Mouse (Mus musculus) ES-CJ7 (cell line): ENCODE data around the gene Bcl2l11.
"Not testable (repeated sequence)": the region's sequence is repeated elsewhere in the genome, so short reads cannot be mapped to it uniquely, and the experiment has no call there.

Experiments used
- DNase-seq: peaks from one replicate; pipeline ENCODE4 v3.0.0; 2011; ENCODE audit warnings: low read depth, low spot score

Bcl2l11 gene

DNA sequence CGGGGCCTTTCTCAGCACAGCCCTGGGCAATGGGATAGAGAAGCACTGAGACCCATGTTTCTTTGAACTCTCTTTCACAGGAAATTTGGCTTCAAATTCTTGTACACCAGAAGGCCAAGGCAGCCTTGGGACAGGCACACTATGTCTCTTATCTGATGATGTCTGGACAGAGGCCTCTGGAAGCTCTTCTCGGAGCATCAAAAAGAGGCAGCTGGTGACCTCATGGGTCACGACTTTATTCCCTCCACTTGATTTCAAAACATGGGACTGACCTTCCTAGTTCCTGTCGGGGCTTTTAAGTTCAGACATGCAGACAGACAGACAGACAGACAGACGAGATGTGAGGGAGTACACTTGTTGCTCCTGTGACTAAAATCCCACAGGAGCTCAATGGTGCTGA is 48.3 kb downstream of the Bcl2l11 start:
- no peak for DNase-seq

DNA sequence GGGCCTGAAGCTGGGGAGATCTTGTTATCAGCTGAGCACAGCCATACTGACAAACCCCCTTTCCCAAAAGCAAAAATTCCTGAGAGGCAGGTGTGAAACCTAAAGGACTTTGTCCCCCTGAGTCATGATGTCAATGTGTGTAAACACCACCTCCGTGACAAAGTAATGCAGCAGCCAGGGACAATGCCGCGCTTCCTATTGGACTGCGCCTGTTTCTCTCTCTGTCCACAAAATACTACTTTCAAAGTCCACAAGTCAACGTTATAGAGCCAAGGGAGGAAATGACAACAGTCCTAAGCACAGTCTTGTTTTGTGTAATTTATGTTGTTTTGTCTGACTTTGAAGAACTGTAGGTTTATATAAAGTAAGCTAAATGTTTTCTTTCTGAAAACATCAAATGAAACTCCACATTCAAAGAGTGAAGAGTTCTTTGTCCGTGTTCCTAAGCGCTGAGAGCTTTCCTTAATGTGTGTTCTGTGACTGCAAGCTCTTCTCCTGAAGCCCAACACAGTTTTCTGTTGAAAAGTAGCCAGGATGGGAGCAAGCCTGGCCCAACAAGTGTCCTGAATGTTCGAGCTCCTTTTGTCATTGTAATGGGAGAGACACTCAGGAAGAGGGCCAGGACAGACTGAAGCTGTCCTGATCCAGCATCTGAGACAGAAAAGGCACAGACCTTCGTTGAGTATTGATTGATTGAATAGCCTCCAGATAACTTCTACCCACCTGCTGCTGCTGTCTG is 48.9 kb downstream of the Bcl2l11 start:
- no peak for DNase-seq

DNA sequence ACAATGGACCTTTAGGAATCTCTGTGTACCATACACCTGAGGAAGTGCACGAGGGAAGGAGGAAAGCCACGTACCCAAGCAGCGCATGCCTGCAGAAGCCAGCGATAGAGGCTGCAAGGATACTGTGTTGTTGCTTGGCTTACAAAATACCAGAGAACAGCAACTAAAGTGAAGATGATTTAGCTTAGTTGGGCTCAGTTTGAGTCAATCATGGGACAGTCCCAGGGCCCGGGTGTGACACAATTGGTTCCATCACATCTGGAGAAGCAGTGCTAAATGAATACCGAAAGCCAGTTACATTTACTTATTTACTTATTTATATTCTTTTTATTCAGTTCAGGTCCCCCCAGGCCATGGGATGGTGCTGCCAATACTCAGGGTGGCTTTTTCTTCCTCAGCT is 49.8 kb downstream of the Bcl2l11 start:
- DNase-seq: no peak

DNA sequence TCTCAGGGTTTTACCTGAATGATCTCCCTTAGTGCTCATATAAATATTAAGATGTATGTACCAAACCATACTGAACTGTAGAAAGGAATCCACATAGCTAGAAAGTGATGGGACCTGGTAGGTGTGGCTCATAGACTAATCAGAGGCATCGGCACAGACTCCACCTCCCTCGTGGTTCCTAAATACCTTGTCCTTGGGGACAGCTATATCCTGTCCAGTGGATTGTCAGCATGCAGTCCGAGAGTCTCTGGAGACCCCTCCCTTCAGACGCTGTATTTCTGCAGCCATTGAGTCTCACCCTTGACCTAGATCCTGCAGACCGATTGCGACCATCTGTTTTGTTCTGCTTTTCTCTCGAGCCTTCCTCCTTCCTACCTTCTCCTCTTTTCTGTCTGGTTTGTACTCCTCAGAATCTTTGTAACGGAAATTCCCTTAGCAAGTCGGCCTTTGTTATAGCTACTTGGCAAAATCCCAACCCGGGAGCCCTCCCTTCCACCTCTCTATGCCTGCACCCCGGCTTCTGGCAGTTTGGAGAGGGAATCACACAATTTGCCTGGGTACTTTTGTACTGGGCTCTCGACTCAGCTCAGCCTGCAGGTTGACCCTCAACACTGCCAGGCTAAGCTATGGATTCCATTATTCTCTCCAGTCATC is 50.7 kb downstream of the Bcl2l11 start:
- no peak for DNase-seq

DNA sequence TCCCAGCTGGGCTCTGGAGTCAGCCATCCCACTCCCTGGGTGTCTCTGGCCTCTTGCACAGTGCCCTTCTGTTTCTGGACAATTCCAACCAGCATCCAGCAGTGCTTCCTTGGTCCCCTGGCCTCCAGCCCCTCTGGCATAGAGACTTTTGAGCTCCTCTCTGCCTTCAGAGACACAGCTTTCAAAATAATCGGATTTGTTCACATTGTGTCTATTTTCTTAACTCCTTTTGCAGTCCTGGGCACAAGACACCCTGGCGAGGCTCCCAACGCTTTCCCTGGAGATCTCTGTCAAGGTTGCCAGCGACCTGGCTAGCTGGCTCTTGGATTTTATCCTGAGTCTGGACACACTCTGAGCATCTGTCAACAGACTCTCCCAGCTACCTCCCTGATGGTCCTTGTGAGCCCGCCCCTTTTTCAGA is 51.4 kb downstream of the Bcl2l11 start:
- DNase-seq: no peak

DNA sequence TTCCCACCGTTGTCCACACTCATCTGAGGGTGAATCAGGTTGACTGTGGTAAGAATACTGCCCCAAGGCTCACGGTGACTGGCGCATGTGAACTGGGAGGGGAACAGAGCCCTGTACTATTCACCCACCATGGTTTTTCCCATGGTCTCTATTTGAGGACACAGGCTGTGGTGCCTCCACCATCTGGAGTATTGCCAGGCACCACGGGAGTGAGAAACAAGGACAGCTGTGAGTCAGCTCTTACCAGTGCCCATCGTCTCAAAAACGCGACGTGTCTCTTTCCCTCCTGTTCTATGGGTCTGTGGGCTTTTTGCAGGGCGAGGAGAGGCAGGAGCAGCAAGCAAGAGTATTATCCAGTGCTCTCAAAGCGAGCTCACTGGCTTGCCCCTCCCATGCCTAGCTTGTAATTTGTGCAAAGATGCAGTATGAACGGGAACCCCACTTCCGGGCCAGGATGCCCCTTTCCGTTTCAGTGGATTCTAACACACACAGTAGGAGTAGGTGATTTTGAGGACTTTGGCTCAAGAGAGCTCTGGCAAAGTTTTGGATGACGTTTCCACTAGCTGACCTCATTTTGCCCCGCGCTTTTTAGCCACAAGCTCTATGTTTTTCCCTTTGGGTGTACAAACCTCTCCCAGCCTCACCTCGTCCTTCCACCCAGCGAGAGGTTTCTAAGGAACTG is 53.4 kb downstream of the Bcl2l11 start:
- no peak for DNase-seq

DNA sequence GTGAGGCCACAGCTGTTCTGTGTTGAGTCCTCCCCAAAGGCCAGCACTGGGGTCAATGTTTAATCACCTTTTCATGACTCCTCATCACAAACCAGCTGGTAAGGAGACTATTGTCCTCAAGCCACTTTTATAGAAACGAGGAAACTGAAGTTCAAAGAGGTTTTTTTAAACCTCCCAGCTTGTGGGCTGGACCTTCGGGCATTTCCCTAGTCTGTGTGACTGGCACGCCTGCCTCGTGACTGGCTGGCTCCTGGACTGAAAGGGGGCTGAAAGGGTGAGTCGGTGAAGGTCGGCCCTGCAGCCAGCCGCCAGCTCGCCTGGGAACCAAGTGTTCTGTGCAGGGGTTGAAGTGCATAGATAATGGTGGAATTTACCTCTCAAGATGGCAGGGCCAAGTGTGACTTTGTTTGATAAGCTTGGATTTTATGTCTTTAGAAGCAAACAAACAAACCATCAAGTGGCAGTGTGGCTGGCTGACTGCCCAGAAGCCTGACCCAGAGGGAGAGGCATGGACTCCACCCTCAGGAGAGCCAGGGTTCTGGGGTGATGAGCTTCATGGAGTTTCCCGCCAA is 54.1 kb downstream of the Bcl2l11 start:
- DNase-seq: no peak

DNA sequence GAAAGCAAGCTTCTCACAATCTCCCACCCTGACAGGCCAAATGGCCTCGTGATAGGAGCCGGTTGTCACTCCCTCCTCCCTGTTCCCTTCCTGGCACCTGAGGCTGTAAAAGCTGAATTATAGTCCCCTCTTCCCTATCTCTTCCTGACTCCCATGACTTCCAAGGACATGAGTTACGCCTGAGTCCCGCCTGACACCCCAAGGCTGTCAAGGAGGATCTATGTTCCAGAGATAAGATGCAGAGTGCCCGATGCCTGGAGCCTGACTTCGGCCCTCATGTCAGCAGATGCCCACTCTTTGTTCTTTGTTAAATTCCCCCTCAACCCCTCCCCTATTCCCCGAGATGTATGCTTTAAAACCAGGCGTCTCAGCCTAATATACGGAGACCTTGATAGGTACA is 56.3 kb downstream of the Bcl2l11 start:
- DNase-seq: not testable (repeated sequence)

DNA sequence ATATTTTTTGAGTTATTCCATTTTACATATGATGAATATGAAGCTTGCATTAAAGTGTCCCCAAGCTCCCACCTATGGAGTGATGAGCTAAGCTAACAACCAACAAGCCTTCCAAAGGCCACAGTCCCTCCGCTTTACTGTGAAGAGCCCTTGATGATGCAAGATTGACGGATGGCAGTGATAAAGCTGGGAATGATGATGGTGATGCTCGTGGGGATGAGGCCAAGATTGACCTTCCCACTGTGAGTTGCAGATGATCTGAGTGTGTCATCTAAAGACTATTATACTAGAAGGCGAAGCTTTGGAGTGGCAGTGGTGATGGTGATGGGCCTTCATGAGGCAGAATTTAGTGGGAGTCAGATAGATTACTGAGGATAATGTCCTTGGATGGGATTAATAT is 56.9 kb downstream of the Bcl2l11 start:
- DNase-seq: no peak

DNA sequence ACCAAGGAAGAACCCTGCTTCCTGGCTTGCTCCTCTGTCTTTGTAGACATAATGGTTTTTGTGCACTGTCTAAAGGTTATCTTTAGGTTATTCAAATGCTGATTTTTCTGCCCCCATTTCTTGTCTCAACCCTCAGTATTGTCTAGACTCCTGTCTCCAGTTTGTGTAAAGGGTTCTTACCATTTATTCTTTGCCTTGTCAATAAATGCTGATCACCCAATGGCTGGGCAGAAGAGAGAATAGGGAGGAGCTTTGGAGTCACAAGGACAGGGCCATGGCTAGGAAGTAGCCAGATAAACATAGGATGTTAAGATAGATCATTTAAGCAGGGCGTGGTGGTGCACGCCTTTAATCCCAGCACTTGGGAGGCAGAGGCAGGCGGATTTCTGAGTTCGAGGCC is 57.9 kb downstream of the Bcl2l11 start:
- peak; percentile 15 for DNase-seq

DNA sequence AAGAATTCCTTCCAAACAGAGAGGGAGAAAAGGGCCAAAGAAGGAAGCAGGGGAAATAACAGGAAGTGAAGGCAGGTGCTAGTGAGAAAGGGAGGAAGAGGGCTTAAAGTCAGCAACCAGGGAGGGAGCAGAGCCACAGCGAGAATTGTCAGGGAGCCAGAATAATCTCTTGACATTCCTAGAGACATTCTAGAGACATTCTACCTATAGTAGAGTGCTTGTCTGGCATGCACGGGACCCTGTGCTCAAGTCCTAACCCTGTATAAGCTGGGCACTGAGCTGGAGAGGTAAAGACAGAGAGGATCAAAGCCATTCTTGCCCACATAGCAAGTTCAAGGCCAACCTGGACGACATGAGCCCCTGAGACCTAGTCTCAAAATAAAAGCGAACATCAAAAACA is 60.1 kb downstream of the Bcl2l11 start:
- no peak for DNase-seq

DNA sequence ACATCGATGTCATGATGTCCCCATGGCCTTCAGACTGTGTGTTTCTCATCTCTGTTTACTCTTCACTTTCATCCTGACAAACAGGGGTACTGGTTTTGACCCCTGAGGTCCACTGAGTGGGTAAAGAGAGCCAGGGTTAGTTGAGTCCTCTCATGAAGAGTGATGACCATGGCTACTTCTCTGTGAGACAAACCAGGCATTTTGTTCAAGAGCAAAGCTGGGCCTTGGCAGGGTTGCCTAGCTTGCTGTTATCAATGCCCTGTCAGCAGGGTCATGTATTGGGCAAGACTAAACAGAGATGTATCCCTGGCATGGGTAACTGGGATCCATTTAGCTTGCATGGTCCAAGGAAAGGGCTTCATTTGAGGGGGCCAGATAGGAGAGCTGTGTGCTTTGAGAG is 61.4 kb downstream of the Bcl2l11 start:
- DNase-seq: no peak

DNA sequence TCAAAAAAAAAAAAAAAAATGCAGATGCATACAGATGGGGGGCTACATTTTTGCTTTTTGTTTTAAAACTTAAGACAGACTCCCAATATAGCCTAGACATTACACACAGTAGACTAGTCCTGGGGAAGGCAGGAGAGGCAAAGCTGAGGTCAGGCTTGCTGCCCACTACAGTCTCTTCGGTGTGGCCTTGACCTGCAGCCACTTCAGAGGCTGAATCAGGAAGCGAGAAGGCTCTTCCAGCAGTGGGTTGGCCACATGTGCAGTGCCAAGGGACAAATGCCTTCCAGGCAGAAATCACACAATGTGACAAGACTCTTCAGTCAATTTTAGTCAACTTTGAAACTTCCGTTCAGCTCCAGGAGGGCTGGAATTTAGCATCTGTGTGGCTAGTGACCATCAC is 62.6 kb downstream of the Bcl2l11 start:
- DNase-seq: no peak

DNA sequence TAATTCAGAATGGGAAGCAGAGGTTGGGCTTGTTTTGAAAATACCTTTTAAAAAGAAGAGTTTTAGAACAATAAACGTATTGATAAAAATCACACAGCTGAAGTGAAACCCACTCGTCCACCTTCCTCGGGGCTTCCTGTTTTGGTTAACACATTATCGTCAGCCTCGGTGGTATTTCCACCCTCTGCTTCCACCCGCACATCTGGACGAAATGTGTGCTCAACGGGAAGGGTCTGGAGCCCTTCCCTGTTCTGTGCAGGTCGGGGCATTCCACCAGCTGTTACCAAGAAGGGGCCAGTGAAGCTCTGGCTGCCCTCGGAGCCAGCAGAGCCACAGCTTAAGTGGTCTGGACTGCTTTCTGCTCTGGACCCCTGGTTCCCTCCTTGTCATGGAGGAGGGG is 63.9 kb downstream of the Bcl2l11 start:
- DNase-seq: no peak

DNA sequence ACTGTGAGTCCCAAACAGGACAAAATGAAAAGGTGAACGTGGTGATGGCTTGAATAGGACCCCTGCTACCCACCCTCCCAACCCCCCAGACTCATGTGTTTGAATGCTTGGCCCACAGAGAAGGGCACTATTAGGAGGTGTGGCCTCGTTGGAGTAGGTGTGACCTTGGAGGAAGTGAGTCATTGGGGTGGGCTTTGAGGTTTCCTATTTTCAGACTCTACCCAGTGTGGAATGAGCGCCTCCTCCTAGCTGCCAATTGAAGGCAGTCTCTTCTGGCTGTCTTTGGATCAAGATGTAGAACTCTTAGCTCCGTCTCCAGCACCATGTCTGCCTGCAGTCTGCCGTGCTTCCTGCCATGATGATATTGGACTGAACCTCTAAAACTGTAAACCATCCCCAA is 64.4 kb downstream of the Bcl2l11 start:
- no peak for DNase-seq

DNA sequence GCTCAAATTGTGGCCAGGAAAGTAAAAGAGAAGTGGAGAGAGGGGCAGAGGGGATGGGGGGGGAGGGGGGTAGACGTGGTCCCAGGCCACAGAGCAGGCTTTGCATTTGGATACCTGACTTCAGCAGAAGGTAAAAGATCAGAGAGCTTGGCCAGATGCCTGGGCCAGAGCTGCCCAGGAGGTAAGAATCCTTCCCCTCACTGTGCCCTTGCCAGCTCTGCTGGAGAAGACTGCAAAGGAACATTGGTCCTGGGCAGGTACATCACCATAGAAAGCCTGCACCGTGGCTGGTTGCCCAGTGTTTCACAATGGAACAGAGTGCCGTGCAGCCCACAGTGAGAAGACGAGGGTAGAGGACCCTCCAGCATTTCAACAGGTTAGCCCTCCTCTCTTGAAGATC is 67.6 kb downstream of the Bcl2l11 start:
- DNase-seq: no peak

DNA sequence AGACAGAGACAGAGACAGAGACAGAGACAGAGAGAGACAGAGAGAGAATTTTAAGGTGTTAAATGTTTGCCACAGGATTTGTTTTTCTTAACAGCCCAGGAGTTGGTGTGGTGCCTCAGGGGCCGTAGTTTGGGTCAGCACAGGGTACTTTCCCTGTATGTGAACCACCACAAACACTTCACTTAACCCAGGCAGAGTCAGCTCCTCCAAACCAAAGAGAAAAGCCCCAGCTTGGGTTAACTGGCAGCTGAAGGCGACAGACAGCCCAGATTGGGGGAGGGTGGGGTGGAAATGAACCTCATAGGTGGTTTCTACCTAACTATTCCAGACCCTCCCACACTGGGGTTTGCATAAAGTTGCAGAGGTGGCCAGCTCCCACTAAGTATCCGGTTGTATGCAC is 71.5 kb downstream of the Bcl2l11 start:
- no peak for DNase-seq

DNA sequence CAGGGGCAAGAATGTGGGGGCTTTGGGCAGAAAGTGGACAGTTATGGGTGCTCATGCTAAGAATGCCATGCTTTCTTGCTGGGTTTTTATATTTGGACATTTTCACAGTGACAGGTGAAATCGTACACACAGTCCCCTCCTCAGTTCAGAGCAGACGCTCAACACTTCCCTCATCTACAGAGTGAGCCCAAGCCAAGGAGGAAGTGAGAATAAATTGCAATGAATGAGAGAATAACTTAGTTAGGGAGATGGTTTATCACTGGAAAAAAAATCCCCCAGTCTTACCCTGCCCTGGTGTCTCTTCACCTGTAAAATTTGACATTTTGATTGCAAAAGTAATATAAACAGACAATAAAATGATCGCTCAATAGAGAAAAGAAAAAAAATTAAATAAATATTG is 77.3 kb downstream of the Bcl2l11 start:
- no peak for DNase-seq

DNA sequence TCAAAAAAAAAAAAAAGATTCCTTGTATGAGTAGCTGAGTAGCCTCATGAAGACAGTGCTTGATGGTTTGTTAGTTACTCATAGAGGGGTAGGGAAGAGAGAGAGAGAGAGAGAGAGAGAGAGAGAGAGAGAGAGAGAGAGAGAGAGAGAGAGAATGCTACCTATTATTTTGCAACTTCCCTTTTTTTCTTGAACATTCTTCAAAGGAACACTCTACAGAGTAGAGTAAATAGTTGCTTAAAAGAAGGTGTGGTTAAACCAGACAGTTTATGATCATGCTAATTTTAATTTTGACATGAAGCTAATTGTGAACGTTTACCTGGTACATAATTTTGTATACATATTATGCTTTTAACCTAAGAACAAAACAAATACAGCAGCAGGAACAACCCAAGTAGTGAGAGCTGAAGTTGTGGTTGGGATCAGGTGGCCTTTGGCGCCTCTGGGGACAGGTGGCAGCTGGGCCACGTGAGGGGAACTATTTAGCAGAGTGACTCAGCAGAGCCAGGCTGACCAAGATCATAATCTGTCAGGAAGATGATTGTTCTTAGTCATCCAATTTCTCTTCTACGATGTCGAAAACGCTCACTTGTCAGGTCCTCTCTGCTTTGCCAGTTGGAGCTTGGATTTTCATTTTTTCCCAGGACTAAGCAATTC is 78.0 kb downstream of the Bcl2l11 start:
- no peak for DNase-seq

DNA sequence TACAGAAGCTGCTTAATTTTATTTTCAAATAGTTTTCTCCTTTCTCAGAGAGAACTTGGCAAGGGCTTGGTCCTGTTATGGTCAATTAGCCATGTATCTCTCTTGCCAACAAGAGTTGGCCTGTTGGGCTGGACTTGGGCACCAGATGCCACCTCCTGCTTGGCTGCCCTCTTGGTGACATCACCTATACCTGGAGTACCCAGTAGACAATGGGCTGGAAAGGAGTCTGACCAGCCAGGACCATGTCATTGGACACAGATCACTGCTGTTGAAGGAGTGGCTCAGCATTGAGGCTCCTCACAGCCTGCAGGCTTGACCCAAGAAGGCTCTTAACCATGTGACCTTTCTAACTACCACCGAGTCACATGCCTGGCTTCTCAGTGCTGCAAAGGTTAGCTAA is 82.7 kb downstream of the Bcl2l11 start:
- no peak for DNase-seq

DNA sequence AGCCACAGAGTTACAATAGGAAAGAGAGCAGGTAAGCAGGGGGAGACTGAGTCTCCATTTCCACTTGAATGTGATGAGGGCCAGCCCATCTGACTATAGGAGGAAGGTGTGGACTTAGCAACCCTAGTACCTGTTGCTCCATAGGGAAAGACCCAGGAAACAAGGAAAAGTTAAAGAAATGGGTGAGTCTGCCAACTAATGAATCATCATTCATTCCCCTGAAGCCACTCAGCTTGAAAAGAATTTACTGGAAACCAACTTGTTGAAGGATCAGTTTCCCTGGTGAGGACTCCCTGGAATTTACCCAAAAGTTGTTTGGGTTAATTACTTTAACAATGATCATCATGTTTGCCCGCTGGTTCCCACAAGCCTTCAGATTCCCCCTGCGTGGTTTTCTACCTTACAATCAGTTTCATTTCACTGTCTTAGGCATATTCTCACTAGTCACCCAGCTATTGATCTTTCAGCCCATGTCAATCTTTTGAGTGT is 84.0 kb downstream of the Bcl2l11 start:
- no peak for DNase-seq

DNA sequence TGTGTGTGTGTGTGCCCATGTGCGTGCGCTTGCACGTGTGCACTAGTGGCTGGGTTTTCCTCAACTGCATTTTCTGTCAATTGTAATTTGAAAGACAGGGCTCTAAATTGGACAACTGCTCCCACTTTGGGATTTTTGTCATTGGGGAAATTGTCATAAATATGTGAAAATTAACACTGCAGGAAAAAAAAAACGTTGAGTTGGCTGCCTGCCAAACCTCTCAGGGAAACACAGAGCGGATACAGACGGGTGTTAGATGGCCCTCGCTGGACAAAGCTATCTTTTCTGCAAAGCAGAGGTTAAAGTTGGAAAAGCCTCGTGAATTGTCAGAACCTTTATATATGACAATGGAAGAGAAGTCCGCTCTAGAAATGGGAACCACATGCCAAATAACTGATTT is 84.5 kb downstream of the Bcl2l11 start:
- no peak for DNase-seq
